Mouse (Mus musculus) erythroblast, adult 5-6 weeks (primary cell): ENCODE results near the gene Rfx2. TPM values are rescaled to one million over a fixed set of nuclear protein-coding genes. Genes with fewer than 3 reads are reported as not detected.

Experiments used
- ATAC-seq: replicated peaks from 2 replicates; pipeline ENCODE4 v1.8.0; 2016; ENCODE audit warnings: moderate number of reproducible peaks, mild to moderate bottlenecking, moderate TSS enrichment, inconsistent platforms; ENCODE audit not compliant: poor library complexity, low FRiP score, severe bottlenecking
- total RNA-seq, 2 experiments: library from RNA; stranded (forward) in 1 of 2; stranded (reverse) in 1 of 2; fragments of 150-400 nt in 1 of 2; fragments of 200-764, 138-1000 nt in 1 of 2; gene quantifications; 2 replicates each; pipeline versions ENCODE4 v1.2.3 to v1.2.4; 2015 to 2017; ENCODE audit warnings: low replicate concordance in 2 of 2

Rfx2 gene
- total RNA-seq, 2 experiments from 2014 or later: 21.5 to 39.6 TPM

DNA sequence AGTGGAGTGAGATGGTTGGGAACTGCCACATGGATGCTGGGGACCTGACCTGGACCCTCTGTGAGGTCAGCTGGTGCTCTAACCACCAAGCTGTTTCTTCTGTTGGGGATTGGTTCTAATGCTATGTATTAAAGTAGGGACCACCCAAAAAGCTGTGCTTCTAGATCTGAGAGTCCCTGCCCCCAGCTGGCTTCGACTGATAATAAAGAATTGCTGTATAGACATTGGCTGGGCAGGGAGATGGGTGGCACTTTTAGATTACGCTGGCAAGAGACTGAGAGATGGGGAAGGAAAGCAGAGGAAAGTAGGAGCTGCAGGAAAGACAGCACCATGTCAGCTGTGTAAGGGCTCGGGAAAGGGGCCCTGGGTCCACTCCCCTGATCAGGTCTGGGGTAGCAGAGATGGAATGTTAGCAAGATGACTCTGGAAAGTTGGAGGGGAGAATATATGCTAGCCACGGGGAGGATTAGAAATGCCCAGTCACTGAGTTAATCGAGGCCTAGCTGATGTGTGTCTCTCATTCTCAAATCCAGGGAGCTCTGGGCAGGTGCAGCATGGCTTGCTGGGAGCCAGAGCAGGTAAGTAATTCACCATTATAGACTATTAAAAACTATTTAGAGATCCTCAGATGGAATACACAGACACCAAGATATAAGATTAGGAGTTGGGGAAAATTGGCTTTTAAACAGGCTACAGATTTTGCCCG lies 37.0 kb downstream of the Rfx2 start:
- peak; percentile 89 for ATAC-seq

DNA sequence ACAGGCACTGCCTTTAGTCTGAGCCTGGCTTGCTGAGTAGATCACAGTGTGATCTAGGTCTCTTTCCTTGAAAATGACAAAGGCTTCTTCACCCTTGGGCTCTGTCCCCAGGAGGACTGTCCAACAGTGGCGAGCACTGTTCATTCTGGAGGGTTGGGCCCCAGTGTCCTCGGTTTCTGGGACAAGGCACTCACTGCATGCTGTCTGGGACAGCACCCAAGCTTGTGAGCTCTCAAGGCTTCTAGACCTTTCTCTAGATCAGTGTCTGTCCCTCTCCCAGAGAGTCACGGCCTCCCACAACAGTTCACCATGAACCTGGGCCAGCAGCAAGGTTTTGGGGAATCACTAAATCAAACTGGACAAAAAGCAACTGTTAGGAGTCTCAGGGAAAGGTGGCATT lies 38.2 kb downstream of the Rfx2 start:
- no peak for ATAC-seq

GRCm38 (mm10) chr17:56789286-56789685 lies 41.5 kb downstream of the Rfx2 start:
- ATAC-seq: no peak

DNA sequence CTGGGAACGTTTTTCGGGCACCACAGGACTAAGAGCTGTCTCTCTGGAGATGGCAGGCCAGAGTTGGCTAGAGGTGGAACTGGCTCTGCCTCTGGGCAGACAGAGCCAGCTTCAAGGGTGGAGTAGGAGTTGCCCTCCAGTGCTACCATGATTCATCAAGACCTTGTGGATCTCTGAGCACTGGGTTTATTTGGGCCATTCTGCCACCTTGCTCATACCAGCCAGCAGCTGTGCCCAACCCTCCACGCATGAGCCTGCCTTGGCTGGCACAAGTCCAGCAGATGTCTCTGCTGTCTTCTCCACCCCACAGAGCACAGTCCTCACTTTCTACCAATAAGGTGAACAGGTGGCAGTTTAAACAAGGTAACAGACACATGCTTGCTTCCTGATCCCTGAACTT lies 41.9 kb downstream of the Rfx2 start:
- ATAC-seq: peak; percentile 55

DNA sequence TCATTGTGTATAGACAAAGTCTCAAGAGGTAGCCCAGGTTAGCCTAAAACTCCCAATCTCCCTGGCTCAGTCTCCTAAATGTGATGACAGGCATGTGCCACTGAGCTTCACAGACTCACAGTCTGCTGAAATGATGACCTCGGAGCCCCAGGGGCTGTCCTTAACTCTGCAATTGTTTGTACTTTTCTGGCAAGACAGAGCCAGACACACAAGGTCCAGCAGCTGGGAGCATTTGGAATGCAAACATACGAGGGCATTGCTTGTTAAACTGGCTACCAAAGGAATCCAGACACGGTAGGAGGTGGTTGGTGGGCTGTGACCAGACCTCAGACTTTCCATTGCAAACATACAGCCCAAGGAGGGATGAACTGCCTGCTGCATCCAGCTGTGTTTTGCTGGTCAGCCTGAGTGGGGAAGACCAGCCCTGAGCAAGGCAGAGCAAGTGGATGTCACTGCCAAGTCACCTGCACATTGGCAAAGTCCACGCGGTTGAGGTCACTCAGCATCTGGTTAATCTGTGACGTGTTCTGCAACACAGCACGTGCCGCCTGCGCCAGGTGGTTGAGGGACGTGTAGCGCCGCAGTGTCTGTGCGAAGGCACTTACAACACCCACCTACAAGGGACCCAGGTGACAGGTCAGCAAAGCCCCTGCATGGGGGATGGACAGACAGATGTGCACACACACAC lies 50.4 kb downstream of the Rfx2 start:
- no peak for ATAC-seq

- no peak for ATAC-seq
Measured at GRCm38 (mm10) chr17:56778779-56779362, 51.9 kb downstream of the Rfx2 start.

- 0 out of 2 replicates have a peak, but pooled peaks have one; percentile 10 for ATAC-seq
Measured at GRCm38 (mm10) chr17:56777568-56777967, 53.2 kb downstream of the Rfx2 start.

DNA sequence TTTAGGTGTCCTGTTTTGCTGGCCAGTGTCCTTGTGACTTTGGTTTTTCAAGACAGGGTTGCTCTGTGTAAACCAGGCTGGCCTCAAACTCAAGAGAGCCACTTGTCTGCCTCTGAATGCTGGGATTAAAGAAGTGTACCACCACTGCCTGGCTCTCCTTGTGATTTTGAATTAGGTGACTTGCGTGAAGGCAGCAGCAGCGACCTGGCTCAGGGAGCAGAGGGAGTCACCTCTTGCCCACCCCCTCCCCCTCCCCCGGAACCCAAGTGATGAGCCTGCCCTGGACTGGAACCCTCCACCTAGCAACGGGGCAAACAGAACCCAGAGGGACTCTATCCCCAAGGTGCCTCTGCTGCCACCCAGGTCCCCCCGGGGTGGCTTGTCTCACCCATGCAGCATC lies 60.9 kb downstream of the Rfx2 start, which contains the start of gene Prr22:
Gene Prr22 (plus strand): TSS at position 301 of the 400 bp plus-strand sequence.
- ATAC-seq: no peak

- ATAC-seq: no peak
Measured at GRCm38 (mm10) chr17:56768941-56769340, 61.9 kb downstream of the Rfx2 start.

GRCm38 (mm10) chr17:56767531-56768135 lies 63.2 kb downstream of the Rfx2 start:
- no peak for ATAC-seq

- ATAC-seq: no peak
Measured at GRCm38 (mm10) chr17:56766631-56767405, 64.0 kb downstream of the Rfx2 start.

DNA sequence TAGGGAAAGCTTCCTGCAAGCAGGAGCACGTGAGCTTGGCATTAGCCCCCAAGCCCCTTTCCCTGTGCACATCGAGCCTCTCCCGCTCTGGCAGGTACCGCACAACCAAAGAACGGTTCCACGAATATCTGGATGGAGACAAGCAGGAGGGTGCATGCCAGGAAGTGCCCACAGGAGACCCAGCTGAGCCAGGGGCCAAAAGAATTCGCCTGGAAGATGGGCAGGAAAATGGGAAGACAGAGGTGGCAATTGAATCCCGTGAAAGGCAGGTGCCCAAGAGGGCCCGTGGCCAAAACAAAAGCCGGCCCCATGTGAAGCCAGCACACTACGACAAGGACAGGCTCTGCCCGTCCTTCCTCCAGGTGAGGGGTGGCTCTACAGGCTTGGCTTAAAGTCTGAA lies 65.4 kb downstream of the Rfx2 start:
- no peak for ATAC-seq

- ATAC-seq: peak; percentile 80
Measured at GRCm38 (mm10) chr17:56764474-56765354, 66.1 kb downstream of the Rfx2 start, which contains the start of gene Dus3l. TSS of gene Dus3l (plus strand) at chr17:56764757.

DNA sequence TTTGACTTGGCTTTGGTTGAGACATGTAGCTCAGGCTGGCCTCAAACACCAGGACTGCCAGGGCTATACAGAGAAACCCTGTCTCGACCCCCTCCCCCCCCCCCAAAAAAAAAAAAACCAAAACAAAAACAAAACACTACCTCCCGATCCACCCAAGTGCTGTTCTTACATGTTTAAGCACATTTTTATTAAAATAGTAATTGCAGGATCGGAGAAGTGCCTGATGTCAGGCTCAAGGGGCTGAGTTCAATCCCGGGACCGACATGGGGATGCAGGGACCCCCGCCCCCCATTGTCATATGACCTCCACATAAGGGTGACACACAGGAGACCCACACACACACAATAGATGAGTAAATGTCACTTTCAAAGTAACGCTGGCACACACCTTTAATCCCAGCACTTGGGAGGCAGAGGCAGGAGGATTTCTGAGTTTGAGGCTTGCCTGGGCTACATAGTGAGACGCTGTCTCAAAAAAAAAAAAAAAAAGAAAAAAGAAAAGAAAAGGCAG lies 67.0 kb downstream of the Rfx2 start:
- ATAC-seq: no peak

GRCm38 (mm10) chr17:56762769-56763731 lies 67.8 kb downstream of the Rfx2 start:
- peak; percentile 40; the same call in 1 of the 2 replicates for ATAC-seq

- peak; percentile 61 for ATAC-seq
Measured at GRCm38 (mm10) chr17:56761991-56762410, 68.8 kb downstream of the Rfx2 start.

DNA sequence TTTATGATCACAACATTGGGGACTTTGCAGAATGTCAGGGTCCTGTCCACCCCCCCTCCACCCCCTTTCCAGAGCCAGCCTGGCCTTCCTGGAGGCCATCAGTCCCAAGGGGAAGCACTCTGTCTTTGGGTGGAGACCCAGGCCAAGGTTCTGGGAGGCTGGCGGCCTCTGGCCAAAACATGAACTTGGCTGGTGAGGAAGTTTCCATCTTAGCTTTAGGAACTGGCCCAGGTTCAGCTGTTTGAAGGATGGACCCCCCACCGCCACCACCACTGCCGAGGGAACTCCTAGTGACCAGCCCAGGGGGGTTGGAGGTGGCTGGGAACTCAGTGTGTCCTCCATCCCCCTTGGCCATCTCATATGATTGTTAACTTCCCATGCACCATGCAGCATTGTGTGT lies 69.7 kb downstream of the Rfx2 start:
- ATAC-seq: no peak
